Mouse (Mus musculus): Measurements from ENCODE around the gene Cux1.

The Cux1 gene

GRCm38 (mm10) chr5:136198474-136199391 is 368.6 kb downstream of the Cux1 start, which contains the start of gene Prkrip1:
Gene Prkrip1 (minus strand): TSS chr5:136198963.
- DNase-seq (ENCODE audit: low read depth), result peak; percentile 89

All from c-Kit-positive CD71-positive TER-119-negative erythroid progenitor cells, embryonic 14.5 days (primary cell).